Mouse (Mus musculus): Measurements from ENCODE around the gene Cul1.
"Not testable (repeated sequence)": the region's sequence is repeated elsewhere in the genome, so short reads cannot be mapped to it uniquely, and the experiment has no call there.

Cul1 gene

GRCm38 (mm10) chr6:47453098-47453497 is at the start of gene Cul1:
Cul1 (plus strand) TSS chr6:47453398.
- no peak for DNase-seq (ENCODE audit: low spot score)

- DNase-seq (ENCODE audit: low spot score): no peak
Observed at GRCm38 (mm10) chr6:47404419-47405382, 48.5 kb upstream of the Cul1 start.

- no peak for DNase-seq (ENCODE audit: low spot score)
Observed at GRCm38 (mm10) chr6:47412886-47413606, 40.2 kb upstream of the Cul1 start.

- DNase-seq (ENCODE audit: low spot score): no peak
Observed at GRCm38 (mm10) chr6:47413656-47414055, 39.5 kb upstream of the Cul1 start.

- no peak for DNase-seq (ENCODE audit: low spot score)
Observed at GRCm38 (mm10) chr6:47418691-47419090, 34.5 kb upstream of the Cul1 start.

GRCm38 (mm10) chr6:47420156-47420555 is 33.0 kb upstream of the Cul1 start:
- DNase-seq (ENCODE audit: low spot score): no peak

- no peak for DNase-seq (ENCODE audit: low spot score)
Observed at GRCm38 (mm10) chr6:47421221-47421620, 32.0 kb upstream of the Cul1 start.

- no peak for DNase-seq (ENCODE audit: low spot score)
Observed at GRCm38 (mm10) chr6:47426136-47426535, 27.1 kb upstream of the Cul1 start.

- not testable (repeated sequence) for DNase-seq (ENCODE audit: low spot score)
Observed at GRCm38 (mm10) chr6:47426556-47426955, 26.6 kb upstream of the Cul1 start.

- not testable (repeated sequence) for DNase-seq (ENCODE audit: low spot score)
Observed at GRCm38 (mm10) chr6:47432795-47433194, 20.4 kb upstream of the Cul1 start.

- no peak for DNase-seq (ENCODE audit: low spot score)
Observed at GRCm38 (mm10) chr6:47440080-47440479, 13.1 kb upstream of the Cul1 start.

- DNase-seq (ENCODE audit: low spot score): no peak
Observed at GRCm38 (mm10) chr6:47447658-47448057, 5.5 kb upstream of the Cul1 start.

- DNase-seq (ENCODE audit: low spot score): peak; percentile 62
Observed at GRCm38 (mm10) chr6:47453522-47454130, 428 bp downstream of the Cul1 start.

- DNase-seq (ENCODE audit: low spot score): peak; percentile 66
Observed at GRCm38 (mm10) chr6:47454131-47454574, 955 bp downstream of the Cul1 start.

- DNase-seq (ENCODE audit: low spot score): peak; percentile 60
Observed at GRCm38 (mm10) chr6:47454575-47455571, 1.7 kb downstream of the Cul1 start.

GRCm38 (mm10) chr6:47455843-47456242 is 2.6 kb downstream of the Cul1 start:
- peak; percentile 53 for DNase-seq (ENCODE audit: low spot score)

GRCm38 (mm10) chr6:47456853-47457252 is 3.7 kb downstream of the Cul1 start:
- no peak for DNase-seq (ENCODE audit: low spot score)

GRCm38 (mm10) chr6:47465400-47465799 is 12.2 kb downstream of the Cul1 start:
- DNase-seq (ENCODE audit: low spot score): peak; percentile 42

- no peak for DNase-seq (ENCODE audit: low spot score)
Observed at GRCm38 (mm10) chr6:47466488-47466887, 13.3 kb downstream of the Cul1 start.

- no peak for DNase-seq (ENCODE audit: low spot score)
Observed at GRCm38 (mm10) chr6:47467058-47467457, 13.9 kb downstream of the Cul1 start.

- DNase-seq (ENCODE audit: low spot score): no peak
Observed at GRCm38 (mm10) chr6:47469760-47470159, 16.6 kb downstream of the Cul1 start.
